23 mouse cellular contexts compared by ENCODE assay signal in the genomic region with DNA sequence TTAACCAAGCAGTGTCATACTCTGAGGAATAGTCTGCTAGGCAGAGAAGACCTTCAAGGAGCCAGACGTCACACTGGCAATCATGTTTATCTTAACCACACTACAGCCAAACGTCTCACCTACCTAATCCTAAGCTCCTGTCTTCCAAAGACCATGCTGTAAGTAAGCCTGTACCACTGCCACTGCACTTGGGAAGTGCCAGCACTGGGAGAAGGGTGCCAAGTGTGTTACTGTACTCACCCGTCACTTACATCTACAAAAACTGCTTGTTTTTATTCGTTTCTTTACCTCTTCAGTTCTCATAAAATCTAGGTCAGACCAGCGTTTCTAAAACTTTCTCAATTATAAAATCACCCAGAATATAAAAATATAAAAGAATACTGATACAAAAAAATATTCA.
"Had no signal": no experiment of that assay in that cellular context is flagged by ENCODE, and none has a peak within 500 bp of the region (broad histone marks: within the 10 kb centered on the region; RNA-seq: fewer than 3 reads in every experiment).

No protein-coding gene starts in this region.

- H3K4me1 ChIP-seq: limb, embryonic 10.5 days; liver, embryonic 12.5 days; liver, embryonic 15.5 days; lung, embryonic 15.5 days; midbrain, embryonic 10.5 days; midbrain, embryonic 13.5 days; neural tube, embryonic 13.5 days had no signal

- H3K4me2 ChIP-seq: limb, embryonic 13.5 days; liver, embryonic 12.5 days; liver, embryonic 15.5 days; lung, embryonic 15.5 days; midbrain, embryonic 13.5 days; neural tube, embryonic 13.5 days had no signal

- ATAC-seq: liver, embryonic 12.5 days; midbrain, embryonic 13.5 days; midbrain, embryonic 16.5 days had no signal

- H3K9me3 ChIP-seq: limb, embryonic 10.5 days; limb, embryonic 13.5 days; liver, embryonic 12.5 days; liver, embryonic 15.5 days; lung, embryonic 15.5 days; megakaryocyte, embryonic 14.5 days; midbrain, embryonic 10.5 days; midbrain, embryonic 13.5 days; neural tube, embryonic 13.5 days had no signal

- H3K27me3 ChIP-seq: limb, embryonic 13.5 days; liver, embryonic 12.5 days; liver, embryonic 15.5 days; lung, embryonic 15.5 days; megakaryocyte, embryonic 14.5 days; midbrain, embryonic 13.5 days; neural tube, embryonic 13.5 days had no signal

- H3K27ac ChIP-seq: limb, embryonic 10.5 days; limb, embryonic 13.5 days; liver, embryonic 12.5 days; liver, embryonic 15.5 days; lung, embryonic 15.5 days; midbrain, embryonic 10.5 days; midbrain, embryonic 13.5 days; neural tube, embryonic 13.5 days had no signal

- H3K4me3 ChIP-seq: limb, embryonic 10.5 days; limb, embryonic 13.5 days; liver, embryonic 12.5 days; liver, embryonic 15.5 days; lung, embryonic 15.5 days; megakaryocyte, embryonic 14.5 days; midbrain, embryonic 10.5 days; midbrain, embryonic 13.5 days; myocyte; neural tube, embryonic 13.5 days had no signal

- DNase-seq: kidney, postnatal 14 days; kidney, postnatal 4 days; liver; lung, adult 18-20 months; lung, postnatal 10 days; lung, postnatal 36 days; retina, postnatal 1 day; right cerebral cortex, postnatal 25 days; spleen, adult 18-20 months; thymus, adult 2 months; thymus, postnatal 14 days; thymus, postnatal 4 days had no signal

- H3K9ac ChIP-seq: limb, embryonic 13.5 days; liver, embryonic 12.5 days; liver, embryonic 15.5 days; lung, embryonic 15.5 days; midbrain, embryonic 13.5 days; neural tube, embryonic 13.5 days had no signal
